Mouse (Mus musculus): Measurements from ENCODE around the gene Clpsl2. TPM values are rescaled to one million over a fixed set of nuclear protein-coding genes. Genes with fewer than 3 reads are reported as not detected.
A peak's percentile ranks its signal among the peaks of the same experiment; 100 is the strongest.

Gene Clpsl2
- polyA plus RNA-seq, 1 experiment = not detected

DNA sequence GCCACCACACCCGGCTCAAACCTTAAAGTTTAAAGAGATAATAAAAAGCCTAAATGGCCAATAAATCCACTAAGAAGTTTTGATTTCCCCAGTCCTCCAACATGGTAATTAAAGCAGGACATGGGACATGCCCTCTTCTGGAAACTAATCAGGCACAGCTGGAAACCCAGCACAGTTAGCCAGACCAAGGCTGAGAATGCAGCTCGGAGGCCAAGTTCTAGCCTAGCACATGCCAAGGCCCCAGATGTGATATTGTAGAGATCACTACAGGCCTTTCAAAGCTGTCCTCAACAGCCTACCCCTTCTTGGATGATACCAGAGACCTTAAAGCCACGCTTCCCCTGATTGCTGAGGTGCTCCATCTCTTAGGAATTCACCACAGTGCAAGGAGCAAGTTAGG, 37.3 kb downstream of the Clpsl2 start:
- Histone ChIP-seq H3K36me3 (ENCODE audit: control insufficient read depth, insufficient read depth) (peaks cover 43% of the 10 kb centered on the region), H3K4me3 (ENCODE audit: insufficient read depth, poor library complexity, severe bottlenecking) (no peak overlapping the region), H3K79me3 (ENCODE audit: low read depth) (no peaks in the 10 kb centered on the region), H3ac (ENCODE audit: control insufficient read depth, insufficient read length, low read depth) (no peak overlapping the region), H3K79me2 (ENCODE audit: control insufficient read depth, insufficient read depth) (no peaks in the 10 kb centered on the region), H3K27me3 (ENCODE audit: control insufficient read depth, insufficient read depth, insufficient read length) (no peaks in the 10 kb centered on the region)
- TF ChIP-seq MYOG (IDR thresholded peaks at IDR 0.05; ENCODE audit: control insufficient read depth, extremely low read depth, insufficient read length) = no peak
- TF ChIP-seq CEBPB (IDR thresholded peaks at IDR 0.05; ENCODE audit: low read depth) = no peak
- TF ChIP-seq CTCF (IDR thresholded peaks at IDR 0.05; ENCODE audit: control insufficient read depth, insufficient read depth, insufficient read length) = no peak
- TF ChIP-seq USF1 (IDR thresholded peaks at IDR 0.05; ENCODE audit: low read depth) = no peak
- no peak for TF ChIP-seq MYOD1 (IDR thresholded peaks at IDR 0.05; ENCODE audit: control insufficient read depth, insufficient read length, low read depth)
- TF ChIP-seq FOSL1 (IDR thresholded peaks at IDR 0.05; ENCODE audit: insufficient read depth, low read length, poor library complexity, severe bottlenecking) = no peak
- no peak for TF ChIP-seq MAX (IDR thresholded peaks at IDR 0.05)

DNA sequence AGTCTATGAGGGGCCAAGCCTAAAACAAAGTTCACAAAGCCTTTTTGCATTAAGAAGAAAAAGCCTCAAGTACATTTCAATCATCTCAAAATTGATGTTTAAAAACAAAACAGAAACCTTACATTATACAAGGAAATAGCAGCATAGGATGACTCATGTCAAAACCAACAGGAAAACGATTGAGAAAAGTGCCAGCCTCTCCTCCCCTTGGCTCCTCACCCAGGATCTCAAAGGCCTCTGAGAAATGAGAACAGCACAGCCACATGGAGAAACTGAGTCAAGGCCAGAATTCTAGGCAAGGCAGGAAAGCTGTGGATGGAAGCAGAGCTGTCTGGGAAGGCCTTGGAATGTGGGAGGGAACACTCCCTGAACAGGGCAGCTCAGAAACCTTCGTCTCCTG, 39.4 kb downstream of the Clpsl2 start:
- H3K79me3 ChIP-seq (ENCODE audit: low read depth) = no peaks in the 10 kb centered on the region
- H3K79me2 ChIP-seq (ENCODE audit: control insufficient read depth, insufficient read depth) = no peaks in the 10 kb centered on the region
- no peak overlapping the region for H3ac ChIP-seq (ENCODE audit: control insufficient read depth, insufficient read length, low read depth)
- H3K36me3 ChIP-seq (ENCODE audit: control insufficient read depth, insufficient read depth) = peaks cover 63% of the 10 kb centered on the region
- H3K4me3 ChIP-seq (ENCODE audit: insufficient read depth, poor library complexity, severe bottlenecking) = no peak overlapping the region
- H3K27me3 ChIP-seq (ENCODE audit: control insufficient read depth, insufficient read depth, insufficient read length) = no peaks in the 10 kb centered on the region
- TF ChIP-seq MYOG (IDR thresholded peaks at IDR 0.05; ENCODE audit: control insufficient read depth, extremely low read depth, insufficient read length) = no peak

DNA sequence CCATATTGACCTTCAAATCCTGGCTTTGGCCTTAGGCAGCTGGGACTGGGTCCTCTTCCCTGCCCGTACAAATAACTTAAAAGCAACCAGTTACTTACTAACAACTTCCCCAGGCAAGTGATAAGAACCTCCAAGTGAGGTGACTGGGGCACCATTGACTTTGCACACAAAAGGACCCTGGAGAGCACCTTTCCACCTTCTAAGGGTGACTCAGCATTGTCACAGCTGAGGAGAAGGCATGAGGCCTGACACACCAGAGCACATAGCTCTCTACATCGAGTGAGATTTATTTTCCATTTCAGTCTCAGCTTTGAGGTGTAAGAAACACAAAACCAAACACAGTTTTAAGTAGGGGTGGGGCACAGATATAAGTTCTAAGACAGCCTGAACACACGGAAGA, 41.4 kb downstream of the Clpsl2 start:
- no peak for TF ChIP-seq MYOD1 (IDR thresholded peaks at IDR 0.05; ENCODE audit: control insufficient read depth, insufficient read length, low read depth)
- no peak for TF ChIP-seq MAX (IDR thresholded peaks at IDR 0.05)
- TF ChIP-seq CTCF (IDR thresholded peaks at IDR 0.05; ENCODE audit: control insufficient read depth, insufficient read depth, insufficient read length) = no peak
- no peak for TF ChIP-seq FOSL1 (IDR thresholded peaks at IDR 0.05; ENCODE audit: insufficient read depth, low read length, poor library complexity, severe bottlenecking)
- no peak for TF ChIP-seq MYOG (IDR thresholded peaks at IDR 0.05; ENCODE audit: control insufficient read depth, extremely low read depth, insufficient read length)
- TF ChIP-seq USF1 (IDR thresholded peaks at IDR 0.05; ENCODE audit: low read depth) = no peak
- no peak for TF ChIP-seq CEBPB (IDR thresholded peaks at IDR 0.05; ENCODE audit: low read depth)
- Histone ChIP-seq H3ac (ENCODE audit: control insufficient read depth, insufficient read length, low read depth) (no peak overlapping the region), H3K4me3 (ENCODE audit: insufficient read depth, poor library complexity, severe bottlenecking) (no peak overlapping the region), H3K79me2 (ENCODE audit: control insufficient read depth, insufficient read depth) (no peaks in the 10 kb centered on the region), H3K36me3 (ENCODE audit: control insufficient read depth, insufficient read depth) (peaks cover 77% of the 10 kb centered on the region), H3K27me3 (ENCODE audit: control insufficient read depth, insufficient read depth, insufficient read length) (no peaks in the 10 kb centered on the region), H3K79me3 (ENCODE audit: low read depth) (no peaks in the 10 kb centered on the region)

- Histone ChIP-seq H3K4me3 (ENCODE audit: insufficient read depth, poor library complexity, severe bottlenecking) (no peak overlapping the region), H3K79me3 (ENCODE audit: low read depth) (no peaks in the 10 kb centered on the region), H3K36me3 (ENCODE audit: control insufficient read depth, insufficient read depth) (peaks cover 86% of the 10 kb centered on the region), H3K27me3 (ENCODE audit: control insufficient read depth, insufficient read depth, insufficient read length) (no peaks in the 10 kb centered on the region), H3ac (ENCODE audit: control insufficient read depth, insufficient read length, low read depth) (no peak overlapping the region), H3K79me2 (ENCODE audit: control insufficient read depth, insufficient read depth) (no peaks in the 10 kb centered on the region)
- TF ChIP-seq FOSL1 (IDR thresholded peaks at IDR 0.05; ENCODE audit: insufficient read depth, low read length, poor library complexity, severe bottlenecking) (no peak), MYOD1 (IDR thresholded peaks at IDR 0.05; ENCODE audit: control insufficient read depth, insufficient read length, low read depth) (no peak), CTCF (IDR thresholded peaks at IDR 0.05; ENCODE audit: control insufficient read depth, insufficient read depth, insufficient read length) (no peak), MAX (IDR thresholded peaks at IDR 0.05) (no peak), USF1 (IDR thresholded peaks at IDR 0.05; ENCODE audit: low read depth) (no peak), MYOG (IDR thresholded peaks at IDR 0.05; ENCODE audit: control insufficient read depth, extremely low read depth, insufficient read length) (no peak), CEBPB (IDR thresholded peaks at IDR 0.05; ENCODE audit: low read depth) (no peak)
These were observed 42.3 kb downstream of the Clpsl2 start for GRCm38 (mm10) chr17:28591476-28591875.

DNA sequence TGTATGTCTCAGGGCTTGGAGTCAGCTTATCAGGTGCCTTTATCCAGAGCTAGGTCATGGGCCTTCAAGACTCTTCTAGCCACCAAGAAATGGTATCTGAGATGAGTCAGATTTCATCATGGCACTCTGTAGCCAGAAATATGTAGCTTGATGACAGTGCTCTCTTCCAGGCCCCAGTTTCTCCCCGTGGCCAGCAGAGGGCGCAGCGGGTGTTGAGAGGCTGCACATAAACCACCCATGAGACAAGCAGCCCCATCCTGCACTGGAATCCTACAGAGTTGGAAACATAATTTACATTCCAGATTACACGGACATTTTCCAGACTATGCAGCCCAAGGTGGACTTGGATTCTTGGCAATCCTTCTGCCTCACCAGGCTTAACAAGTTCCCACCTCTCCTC, 43.8 kb downstream of the Clpsl2 start:
- Histone ChIP-seq H3K79me3 (ENCODE audit: low read depth) (no peaks in the 10 kb centered on the region), H3K27me3 (ENCODE audit: control insufficient read depth, insufficient read depth, insufficient read length) (no peaks in the 10 kb centered on the region), H3K4me3 (ENCODE audit: insufficient read depth, poor library complexity, severe bottlenecking) (no peak overlapping the region), H3K36me3 (ENCODE audit: control insufficient read depth, insufficient read depth) (peaks cover 85% of the 10 kb centered on the region), H3ac (ENCODE audit: control insufficient read depth, insufficient read length, low read depth) (no peak overlapping the region), H3K79me2 (ENCODE audit: control insufficient read depth, insufficient read depth) (no peaks in the 10 kb centered on the region)
- no peak for TF ChIP-seq MAX (IDR thresholded peaks at IDR 0.05)
- peak; percentile 73 for TF ChIP-seq CTCF (IDR thresholded peaks at IDR 0.05; ENCODE audit: control insufficient read depth, insufficient read depth, insufficient read length)
- no peak for TF ChIP-seq MYOG (IDR thresholded peaks at IDR 0.05; ENCODE audit: control insufficient read depth, extremely low read depth, insufficient read length)

GRCm38 (mm10) chr17:28593965-28594364, 44.8 kb downstream of the Clpsl2 start:
- Histone ChIP-seq H3K79me2 (ENCODE audit: control insufficient read depth, insufficient read depth) (no peaks in the 10 kb centered on the region), H3K79me3 (ENCODE audit: low read depth) (no peaks in the 10 kb centered on the region), H3K36me3 (ENCODE audit: control insufficient read depth, insufficient read depth) (peaks cover 82% of the 10 kb centered on the region), H3K27me3 (ENCODE audit: control insufficient read depth, insufficient read depth, insufficient read length) (no peaks in the 10 kb centered on the region), H3K4me3 (ENCODE audit: insufficient read depth, poor library complexity, severe bottlenecking) (no peak overlapping the region), H3ac (ENCODE audit: control insufficient read depth, insufficient read length, low read depth) (no peak overlapping the region)
- TF ChIP-seq MYOD1 (IDR thresholded peaks at IDR 0.05; ENCODE audit: control insufficient read depth, insufficient read length, low read depth) (no peak), MAX (IDR thresholded peaks at IDR 0.05) (no peak), CTCF (IDR thresholded peaks at IDR 0.05; ENCODE audit: control insufficient read depth, insufficient read depth, insufficient read length) (no peak), USF1 (IDR thresholded peaks at IDR 0.05; ENCODE audit: low read depth) (no peak), MYOG (IDR thresholded peaks at IDR 0.05; ENCODE audit: control insufficient read depth, extremely low read depth, insufficient read length) (no peak), CEBPB (IDR thresholded peaks at IDR 0.05; ENCODE audit: low read depth) (no peak), FOSL1 (IDR thresholded peaks at IDR 0.05; ENCODE audit: insufficient read depth, low read length, poor library complexity, severe bottlenecking) (no peak)

All from C2C12 (cell line).